Mouse (Mus musculus) limb, embryonic 14.5 days (tissue): Measurements from ENCODE around the gene Ubtd1. TPM values are rescaled to one million over a fixed set of nuclear protein-coding genes. Genes with fewer than 3 reads are reported as not detected.

ENCODE experiments used
- ATAC-seq: fragments of 200-750 bp; cut with Nextera tagmentation; 2 replicates; pipeline ENCODE4 v1.8.0; 2017; ENCODE audit warnings: low read depth, moderate number of reproducible peaks, moderate TSS enrichment; ENCODE audit not compliant: low FRiP score
- DNase-seq: peaks from one replicate; pipeline ENCODE4 v3.0.0-alpha.2; 2015; ENCODE audit warnings: low spot score
- H3K27ac ChIP-seq: fragments of 300-500 bp; sonication (generic); replicated peaks from 2 replicates; pipeline ENCODE4 v1.5.1; 2014; ENCODE audit warnings: low read depth, mild to moderate bottlenecking, low read length, moderate library complexity, mixed read lengths
- H3K27me3 ChIP-seq: fragments of 300-500 bp; sonication (generic); 2 replicates; pipeline ENCODE4 v1.6.1; 2014; ENCODE audit warnings: low read length, mixed read lengths; ENCODE audit not compliant: control insufficient read depth, insufficient read depth
- H3K36me3 ChIP-seq: fragments of 300-500 bp; sonication (generic); 2 replicates; pipeline ENCODE4 v1.6.1; 2014; ENCODE audit warnings: mild to moderate bottlenecking, low read length, moderate library complexity, mixed read lengths; ENCODE audit not compliant: control insufficient read depth, insufficient read depth
- H3K4me1 ChIP-seq: fragments of 300-500 bp; sonication (generic); 2 replicates; pipeline ENCODE4 v1.6.1; 2014; ENCODE audit warnings: antibody characterized with exemption, low read length, mixed read lengths; ENCODE audit not compliant: control insufficient read depth, insufficient read depth
- H3K4me2 ChIP-seq: fragments of 300-500 bp; sonication (generic); replicated peaks from 2 replicates; pipeline ENCODE4 v1.6.1; 2014; ENCODE audit warnings: low read depth, mild to moderate bottlenecking, low read length, moderate library complexity; ENCODE audit not compliant: severe bottlenecking
- H3K4me3 ChIP-seq: fragments of 300-500 bp; sonication (generic); replicated peaks from 2 replicates; pipeline ENCODE4 v1.5.1; 2014; ENCODE audit warnings: low read length
- H3K9ac ChIP-seq: fragments of 300-500 bp; sonication (generic); 2 replicates; pipeline ENCODE4 v1.6.1; 2014; ENCODE audit warnings: mild to moderate bottlenecking, low read depth, low read length, moderate library complexity; ENCODE audit not compliant: severe bottlenecking
- H3K9me3 ChIP-seq: fragments of 300-500 bp; sonication (generic); 2 replicates; pipeline ENCODE4 v1.6.1; 2016; ENCODE audit warnings: low read length; ENCODE audit not compliant: control insufficient read depth
- POLR2A ChIP-seq: fragments of 200-500 bp; IDR thresholded peaks from 2 replicates; pipeline ENCODE4 v1.8.0; 2012; ENCODE audit warnings: inconsistent platforms, mild to moderate bottlenecking, moderate library complexity, borderline replicate concordance; ENCODE audit not compliant: insufficient read depth, insufficient read length; ENCODE audit errors: extremely low read depth
- WGBS: fragments of 180-500 bp; shearing (Covaris S2); extraction: QIAGEN DNeasy Blood & Tissue Kit; methylation state at CpG from one replicate; pipeline ENCODE4 v1.1.7; 2014; 5-methylcytosine and 5-hydroxymethylcytosine counted together
- polyA plus RNA-seq, 2 experiments: library from polyadenylated mRNA; depleted of rRNA in 1 of 2; stranded (reverse) in 1 of 2; unstranded in 1 of 2; fragments of >200 nt; fragmentation: Nextera tagmentation in 1 of 2; extraction: Ambion mirVana in 1 of 2; gene quantifications; 2 replicates each; pipeline versions ENCODE4 v1.2.1 to v1.2.3; 2012 to 2014

The Ubtd1 gene
- polyA plus RNA-seq, 2 experiments, result 19.4 to 38.9 TPM

- H3K27me3 ChIP-seq, result no peaks in the 10 kb centered on the region
- peak overlapping the region; percentile 56 for H3K27ac ChIP-seq
- H3K4me1 ChIP-seq, result peaks cover 18% of the 10 kb centered on the region; the same call in 1 of the 2 replicates
- no peak overlapping the region for H3K4me3 ChIP-seq
- ATAC-seq (no peak), DNase-seq (no peak)
- H3K9me3 ChIP-seq, result no peaks in the 10 kb centered on the region
- 49% methylated on average over 9 of the region's 9 CpGs for WGBS
- peaks cover 10% of the 10 kb centered on the region; the same call in 1 of the 2 replicates for H3K36me3 ChIP-seq
- H3K9ac ChIP-seq, result peak overlapping the region; percentile 18; the same call in 1 of the 2 replicates
- no peak for TF ChIP-seq POLR2A
- no peak overlapping the region for H3K4me2 ChIP-seq
Observed at GRCm38 (mm10) chr19:42034146-42034775, 52.7 kb downstream of the Ubtd1 start.

GRCm38 (mm10) chr19:42034881-42035455 is 53.4 kb downstream of the Ubtd1 start:
- 41% methylated on average over 11 of the region's 11 CpGs for WGBS
- Histone ChIP-seq H3K4me1 (peaks cover 18% of the 10 kb centered on the region; the same call in 1 of the 2 replicates), H3K4me2 (no peak overlapping the region), H3K27me3 (no peaks in the 10 kb centered on the region), H3K27ac (peak overlapping the region; percentile 48), H3K36me3 (peaks cover 10% of the 10 kb centered on the region; the same call in 1 of the 2 replicates), H3K9me3 (no peaks in the 10 kb centered on the region), H3K9ac (no peak overlapping the region), H3K4me3 (no peak overlapping the region)
- no peak for TF ChIP-seq POLR2A
- DNase-seq (no peak), ATAC-seq (peak; percentile 23; the same call in 1 of the 2 replicates)

- Histone ChIP-seq H3K27me3 (no peaks in the 10 kb centered on the region), H3K27ac (peak within 1 kb of the TSS; percentile 48), H3K9me3 (no peaks in the 10 kb centered on the region), H3K36me3 (peaks cover 10% of the 10 kb centered on the region; the same call in 1 of the 2 replicates), H3K9ac (no peak within 1 kb of the TSS), H3K4me2 (no peak within 1 kb of the TSS), H3K4me1 (peaks cover 18% of the 10 kb centered on the region; the same call in 1 of the 2 replicates), H3K4me3 (no peak within 1 kb of the TSS)
- TF ChIP-seq POLR2A, result no peak
- ATAC-seq (peak; percentile 51), DNase-seq (peak; percentile 66)
- WGBS, result 65% methylated on average over 19 of the region's 19 CpGs
Observed at GRCm38 (mm10) chr19:42035456-42036248, 54.1 kb downstream of the Ubtd1 start, which contains the start of gene Ankrd2. Gene Ankrd2, plus strand, starts transcription at chr19:42036000.

GRCm38 (mm10) chr19:42036357-42036756 is 54.8 kb downstream of the Ubtd1 start:
- no peak overlapping the region for H3K4me3 ChIP-seq
- H3K4me1 ChIP-seq, result peaks cover 18% of the 10 kb centered on the region; the same call in 1 of the 2 replicates
- peaks cover 10% of the 10 kb centered on the region; the same call in 1 of the 2 replicates for H3K36me3 ChIP-seq
- ATAC-seq (no peak), DNase-seq (no peak)
- no peaks in the 10 kb centered on the region for H3K9me3 ChIP-seq
- TF ChIP-seq POLR2A, result no peak
- H3K9ac ChIP-seq, result no peak overlapping the region
- H3K27me3 ChIP-seq, result no peaks in the 10 kb centered on the region
- H3K27ac ChIP-seq, result no peak overlapping the region
- 90% methylated on average over 3 of the region's 3 CpGs for WGBS
- no peak overlapping the region for H3K4me2 ChIP-seq

GRCm38 (mm10) chr19:42037167-42037702 is 55.7 kb downstream of the Ubtd1 start:
- WGBS, result 63% methylated on average over 11 of the region's 11 CpGs
- Histone ChIP-seq H3K4me1 (peaks cover 18% of the 10 kb centered on the region; the same call in 1 of the 2 replicates), H3K27me3 (no peaks in the 10 kb centered on the region), H3K4me2 (no peak overlapping the region), H3K36me3 (peaks cover 10% of the 10 kb centered on the region; the same call in 1 of the 2 replicates), H3K4me3 (no peak overlapping the region), H3K9ac (no peak overlapping the region), H3K27ac (no peak overlapping the region), H3K9me3 (no peaks in the 10 kb centered on the region)
- TF ChIP-seq POLR2A, result no peak
- DNase-seq (no peak), ATAC-seq (no peak)
